Mouse (Mus musculus) hindbrain, embryonic 10.5 days (tissue): ENCODE data around the gene Efcab7. TPM values are rescaled to one million over a fixed set of nuclear protein-coding genes. Genes with fewer than 3 reads are reported as not detected.

ENCODE experiments used
- DNase-seq: peaks from one replicate; pipeline ENCODE4 v3.0.0-alpha.2; 2017; ENCODE audit warnings: low spot score
- H3K27ac ChIP-seq: fragments of 300-500 bp; sonication (generic); 2 replicates; pipeline ENCODE4 v1.5.1; 2016; ENCODE audit warnings: mild to moderate bottlenecking, moderate library complexity
- H3K27me3 ChIP-seq: fragments of 300-500 bp; sonication (generic); 2 replicates; pipeline ENCODE4 v1.6.1; 2016; ENCODE audit warnings: mild to moderate bottlenecking; ENCODE audit not compliant: poor library complexity, insufficient read depth, severe bottlenecking
- H3K36me3 ChIP-seq: fragments of 300-500 bp; sonication (generic); 2 replicates; pipeline ENCODE4 v1.6.1; 2016; ENCODE audit warnings: mild to moderate bottlenecking, moderate library complexity
- H3K4me1 ChIP-seq: fragments of 300-500 bp; sonication (generic); replicated peaks from 2 replicates; pipeline ENCODE4 v1.6.1; 2016; ENCODE audit warnings: mild to moderate bottlenecking
- H3K4me3 ChIP-seq: fragments of 300-500 bp; sonication (generic); 2 replicates; pipeline ENCODE4 v1.5.1; 2016; ENCODE audit warnings: mild to moderate bottlenecking, moderate library complexity
- H3K9me3 ChIP-seq: fragments of 300-500 bp; sonication (generic); 2 replicates; pipeline ENCODE4 v1.6.1; 2016; ENCODE audit warnings: mild to moderate bottlenecking, moderate library complexity
- WGBS: fragments of 180-500 bp; shearing (Covaris S2); methylation state at CpG from one replicate; pipeline ENCODE4 v1.1.7; 2016; 5-methylcytosine and 5-hydroxymethylcytosine counted together
- polyA plus RNA-seq: library from polyadenylated mRNA; unstranded; fragments of >200 nt; fragmentation: Nextera tagmentation; extraction: Ambion mirVana; gene quantifications from 2 replicates; pipeline ENCODE4 v1.2.1, GENCODE M21; 2016

Efcab7 gene
- polyA plus RNA-seq, 1 experiment from 2014 or later = 18.3 TPM

GRCm38 (mm10) chr4:99947192-99947591 is 118.2 kb downstream of the Efcab7 start:
- Histone ChIP-seq H3K9me3 (no peaks in the 10 kb centered on the region), H3K27me3 (no peaks in the 10 kb centered on the region), H3K4me3 (no peak overlapping the region), H3K36me3 (no peaks in the 10 kb centered on the region), H3K4me1 (peaks cover 8% of the 10 kb centered on the region; the same call in 1 of the 2 replicates), H3K27ac (no peak overlapping the region)
- WGBS = 87% methylated on average over 1 of the region's 1 CpGs
- no peak for DNase-seq

GRCm38 (mm10) chr4:99947896-99948295 is 118.9 kb downstream of the Efcab7 start:
- Histone ChIP-seq H3K4me3 (no peak overlapping the region), H3K27ac (no peak overlapping the region), H3K27me3 (no peaks in the 10 kb centered on the region), H3K4me1 (peaks cover 8% of the 10 kb centered on the region; the same call in 1 of the 2 replicates), H3K9me3 (no peaks in the 10 kb centered on the region), H3K36me3 (no peaks in the 10 kb centered on the region)
- 85% methylated on average over 1 of the region's 1 CpGs for WGBS
- DNase-seq = no peak

GRCm38 (mm10) chr4:99953904-99954303 is 124.9 kb downstream of the Efcab7 start:
- no peak for DNase-seq
- no peaks in the 10 kb centered on the region for H3K36me3 ChIP-seq
- WGBS = 92% methylated on average over 2 of the region's 2 CpGs

GRCm38 (mm10) chr4:99955396-99955795 is 126.4 kb downstream of the Efcab7 start:
- peaks cover 6% of the 10 kb centered on the region; the same call in 1 of the 2 replicates for H3K4me1 ChIP-seq
- no peaks in the 10 kb centered on the region for H3K36me3 ChIP-seq
- DNase-seq = no peak
- no peaks in the 10 kb centered on the region for H3K27me3 ChIP-seq
- no peak overlapping the region for H3K27ac ChIP-seq
- 83% methylated on average over 10 of the region's 10 CpGs for WGBS
- no peaks in the 10 kb centered on the region for H3K9me3 ChIP-seq
- H3K4me3 ChIP-seq = no peak overlapping the region

More at GRCm38 (mm10) chr4:99953904-99954303, 124.9 kb downstream of the Efcab7 start:
- H3K9me3 ChIP-seq = no peaks in the 10 kb centered on the region
- no peaks in the 10 kb centered on the region for H3K27me3 ChIP-seq
- H3K27ac ChIP-seq = no peak overlapping the region
- no peak overlapping the region for H3K4me3 ChIP-seq
- peaks cover 6% of the 10 kb centered on the region; the same call in 1 of the 2 replicates for H3K4me1 ChIP-seq

GRCm38 (mm10) chr4:99957186-99957585 is 128.2 kb downstream of the Efcab7 start:
- Histone ChIP-seq H3K9me3 (no peaks in the 10 kb centered on the region), H3K4me3 (no peak overlapping the region), H3K27me3 (no peaks in the 10 kb centered on the region), H3K36me3 (no peaks in the 10 kb centered on the region), H3K4me1 (peaks cover 6% of the 10 kb centered on the region; the same call in 1 of the 2 replicates), H3K27ac (no peak overlapping the region)
- 95% methylated on average over 4 of the region's 4 CpGs for WGBS
- no peak for DNase-seq

GRCm38 (mm10) chr4:99958084-99958815 is 129.3 kb downstream of the Efcab7 start:
- H3K36me3 ChIP-seq = no peaks in the 10 kb centered on the region
- WGBS = 85% methylated on average over 7 of the region's 7 CpGs
- no peak overlapping the region for H3K27ac ChIP-seq
- no peaks in the 10 kb centered on the region for H3K9me3 ChIP-seq
- peaks cover 6% of the 10 kb centered on the region; the same call in 1 of the 2 replicates for H3K4me1 ChIP-seq
- no peaks in the 10 kb centered on the region for H3K27me3 ChIP-seq
- DNase-seq = no peak
- no peak overlapping the region for H3K4me3 ChIP-seq

- no peaks in the 10 kb centered on the region for H3K27me3 ChIP-seq
- no peak overlapping the region for H3K27ac ChIP-seq
- H3K9me3 ChIP-seq = no peaks in the 10 kb centered on the region
- H3K36me3 ChIP-seq = peaks cover 9% of the 10 kb centered on the region
- 85% methylated on average over 3 of the region's 3 CpGs for WGBS
- no peak for DNase-seq
- H3K4me1 ChIP-seq = peaks cover 6% of the 10 kb centered on the region; the same call in 1 of the 2 replicates
- no peak overlapping the region for H3K4me3 ChIP-seq
Measured at GRCm38 (mm10) chr4:99959308-99959707, 130.3 kb downstream of the Efcab7 start.

Other genes with a start within 250 kb of the Efcab7 start
- 0.50 and 1.1 TPM in 2 replicates for gene Foxd3, start 172.9 kb upstream of the Efcab7 start, polyA plus RNA-seq
- gene Alg6, start 113.5 kb upstream of the Efcab7 start, polyA plus RNA-seq = 11.5 and 17.1 TPM in 2 replicates
- gene Pgm1, start 100.2 kb downstream of the Efcab7 start, polyA plus RNA-seq = 61.3 and 71.8 TPM in 2 replicates
- gene Itgb3bp, start 100.6 kb downstream of the Efcab7 start, polyA plus RNA-seq = 51.8 and 56.2 TPM in 2 replicates